In the genomic region with DNA sequence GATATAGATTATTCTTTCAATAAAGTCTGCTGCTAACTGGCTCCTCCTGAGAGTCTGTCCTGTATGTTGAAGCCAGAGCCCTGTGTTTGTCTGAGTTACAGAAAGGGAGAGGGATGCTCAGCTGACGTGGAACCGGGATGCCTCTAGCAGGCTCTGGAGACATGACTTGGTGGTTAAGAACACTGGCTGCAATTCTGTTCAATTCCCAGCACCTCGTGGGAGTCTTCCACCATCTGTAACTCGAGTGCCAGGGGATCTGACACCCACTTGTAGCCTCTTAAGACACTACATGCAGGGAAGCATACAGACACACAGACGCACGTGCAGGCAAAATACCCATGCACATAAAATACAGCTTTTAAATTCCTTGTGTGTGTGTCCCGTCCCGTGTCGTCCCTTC, we compare ENCODE assay signal across 18 mouse cellular contexts.
"Had no signal": no experiment of that assay in that cellular context is flagged by ENCODE, and none has a peak within 500 bp of the region (broad histone marks: within the 10 kb centered on the region; RNA-seq: fewer than 3 reads in every experiment).

No protein-coding gene starts in this region.

- ATAC-seq: midbrain, embryonic 13.5 days; midbrain, embryonic 16.5 days had no signal

- H3K9me3 ChIP-seq: midbrain, embryonic 10.5 days; midbrain, embryonic 13.5 days; neural tube, embryonic 13.5 days; neural tube, embryonic 15.5 days had no signal

- H3K27ac ChIP-seq: liver, embryonic 14.5 days; midbrain, embryonic 10.5 days; midbrain, embryonic 13.5 days; neural tube, embryonic 13.5 days; neural tube, embryonic 15.5 days had no signal

- H3K4me3 ChIP-seq: midbrain, embryonic 10.5 days; midbrain, embryonic 13.5 days; myocyte; neural tube, embryonic 13.5 days; neural tube, embryonic 15.5 days had no signal

- H3K4me2 ChIP-seq: lung, embryonic 14.5 days; midbrain, embryonic 13.5 days; neural tube, embryonic 13.5 days; neural tube, embryonic 15.5 days had no signal

- H3K27me3 ChIP-seq: midbrain, embryonic 13.5 days; neural tube, embryonic 13.5 days; neural tube, embryonic 15.5 days had no signal

- H3K9ac ChIP-seq: liver, embryonic 14.5 days; lung, embryonic 14.5 days; midbrain, embryonic 13.5 days; neural tube, embryonic 13.5 days; neural tube, embryonic 15.5 days had no signal

- DNase-seq: lung, adult 18-20 months; lung, embryonic 14.5 days; lung, postnatal 10 days; lung, postnatal 4 days; retina, postnatal 1 day; right cerebral cortex, postnatal 14 days; right cerebral cortex, postnatal 4 days; spleen, adult 18-20 months; thymus, adult 2 months; thymus, postnatal 25 days; thymus, postnatal 4 days had no signal

- H3K36me3 ChIP-seq: midbrain, embryonic 13.5 days; neural tube, embryonic 13.5 days; neural tube, embryonic 15.5 days had no signal
